Mouse (Mus musculus) G1E-ER4 (cell line): ENCODE data around the gene Rtn1. TPM values are rescaled to one million over a fixed set of nuclear protein-coding genes. Genes with fewer than 3 reads are reported as not detected.

ENCODE experiments used
- GATA1 ChIP-seq: IDR thresholded peaks from one replicate; pipeline ENCODE4 v1.8.0; 2012; ENCODE audit warnings: low read length, inconsistent platforms
- polyA plus RNA-seq: library from polyadenylated mRNA; stranded (reverse); fragments of >175 nt; gene quantifications from 2 replicates; pipeline ENCODE4 v1.2.3, GENCODE M21; 2012

The Rtn1 gene
- polyA plus RNA-seq, 1 experiment, result not detected

GRCm38 (mm10) chr12:72235621-72236351, 173.1 kb downstream of the Rtn1 start:
- TF ChIP-seq GATA1, result no peak

DNA sequence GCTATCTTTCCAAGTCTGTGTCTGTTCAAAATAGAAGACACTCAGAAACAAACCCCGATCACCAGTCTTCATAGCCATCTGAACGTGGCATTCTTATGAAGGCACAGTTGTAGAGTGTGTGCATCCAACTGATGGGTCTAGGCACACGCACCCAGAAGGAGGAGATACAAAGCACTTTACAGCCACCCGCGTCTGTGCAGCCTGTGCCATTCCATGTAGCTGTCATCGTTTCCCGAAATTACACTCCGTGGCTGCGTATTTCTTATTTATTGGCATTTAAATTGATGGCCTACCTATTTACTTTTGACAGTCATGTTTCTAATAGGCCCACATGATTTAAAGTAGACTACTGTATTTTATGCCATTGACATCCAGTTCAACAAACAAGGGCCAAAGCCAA, 173.9 kb downstream of the Rtn1 start:
- no peak for TF ChIP-seq GATA1

DNA sequence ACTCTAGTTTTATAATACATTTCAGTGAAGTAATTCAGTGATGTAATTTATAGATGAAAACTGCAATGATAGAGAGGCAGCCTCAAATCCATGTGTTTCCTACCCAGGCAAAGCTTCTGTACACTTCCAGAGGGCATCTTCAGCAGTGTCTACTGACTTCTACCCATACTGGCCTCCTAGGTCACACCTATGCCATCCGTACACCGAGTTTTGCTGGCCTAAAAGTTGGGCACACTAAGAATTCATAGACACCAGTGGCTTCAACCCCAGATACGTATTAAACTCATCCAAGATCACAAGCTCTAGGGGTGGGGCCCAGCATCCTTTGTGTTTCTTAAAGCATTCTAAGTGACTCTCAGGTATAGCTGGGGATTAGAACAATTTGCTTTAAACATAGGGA, 174.7 kb downstream of the Rtn1 start:
- no peak for TF ChIP-seq GATA1

GRCm38 (mm10) chr12:72232826-72233790, 175.7 kb downstream of the Rtn1 start:
- TF ChIP-seq GATA1, result no peak

DNA sequence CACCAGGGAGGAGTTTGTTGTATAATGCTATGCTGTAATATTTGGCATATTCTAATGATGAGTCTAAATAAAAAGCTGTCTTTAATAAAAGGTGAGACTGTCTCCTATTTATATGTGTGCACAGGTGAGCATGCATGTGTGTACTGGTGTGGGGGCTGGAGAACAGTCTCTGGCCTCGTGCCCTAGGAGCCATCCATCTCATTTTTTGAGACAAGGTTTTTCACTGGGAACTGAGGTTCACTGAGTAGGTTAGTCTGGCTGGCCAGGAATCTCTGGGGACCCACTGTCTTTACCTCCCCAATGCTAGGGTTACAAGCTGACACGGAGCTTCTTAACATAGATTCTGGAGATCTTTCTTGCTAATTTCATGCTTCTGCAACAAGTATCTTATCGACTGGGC, 176.7 kb downstream of the Rtn1 start:
- TF ChIP-seq GATA1, result no peak

- no peak for TF ChIP-seq GATA1
These were observed 179.2 kb downstream of the Rtn1 start for GRCm38 (mm10) chr12:72229451-72230196.

- no peak for TF ChIP-seq GATA1
These were observed 181.1 kb downstream of the Rtn1 start for GRCm38 (mm10) chr12:72227731-72228130.

- no peak for TF ChIP-seq GATA1
These were observed 183.5 kb downstream of the Rtn1 start for GRCm38 (mm10) chr12:72225371-72225770.

DNA sequence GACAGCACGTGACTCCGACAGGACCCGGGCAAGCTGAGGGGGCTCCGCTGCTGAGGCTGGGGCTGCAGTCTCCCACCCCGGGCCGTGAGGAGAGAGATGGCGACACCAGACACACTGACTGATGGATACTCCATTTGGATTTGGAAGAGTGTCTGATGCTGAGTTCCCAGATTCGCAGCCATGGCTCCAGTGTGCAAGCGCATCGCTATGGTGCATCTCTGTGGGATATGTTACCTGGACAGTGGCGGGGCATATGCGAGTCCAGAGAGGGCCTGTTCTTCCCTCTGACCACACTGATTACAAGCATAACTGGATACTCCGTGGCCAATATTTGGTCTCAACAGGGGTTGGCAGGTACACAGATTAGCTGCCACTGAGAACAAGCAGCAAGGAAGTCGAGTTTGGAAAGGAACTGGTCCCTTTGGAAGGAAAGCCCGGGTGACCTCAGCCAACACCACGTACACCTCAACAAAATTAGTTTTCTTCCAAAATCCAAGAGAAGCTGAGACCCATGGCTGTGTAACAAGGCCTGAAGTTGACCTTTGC, 185.2 kb downstream of the Rtn1 start:
- no peak for TF ChIP-seq GATA1

GRCm38 (mm10) chr12:72213554-72213953, 195.3 kb downstream of the Rtn1 start:
- TF ChIP-seq GATA1, result no peak

GRCm38 (mm10) chr12:72200828-72201227, 208.0 kb downstream of the Rtn1 start:
- TF ChIP-seq GATA1, result no peak

- no peak for TF ChIP-seq GATA1
These were observed 210.8 kb downstream of the Rtn1 start for GRCm38 (mm10) chr12:72197925-72198486.

DNA sequence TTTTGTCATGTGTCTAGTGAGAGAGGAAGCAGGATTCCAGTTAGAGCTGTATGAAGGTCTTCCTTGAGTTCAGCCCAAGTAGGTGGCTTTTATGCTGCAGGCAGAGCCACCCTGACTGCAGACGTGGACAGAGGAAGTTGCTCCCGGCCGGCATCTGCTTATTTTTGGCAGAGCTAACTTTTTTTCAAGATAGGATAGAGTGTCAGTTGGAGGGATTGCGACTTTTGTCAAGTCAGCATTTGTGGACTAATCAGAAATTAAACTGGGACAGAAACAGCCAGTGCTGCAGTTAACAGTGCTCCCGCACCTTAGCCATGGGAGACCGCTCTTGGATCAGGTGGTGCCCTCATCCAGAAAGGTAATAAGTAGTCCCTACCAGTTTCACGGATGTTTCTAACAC, 211.4 kb downstream of the Rtn1 start:
- no peak for TF ChIP-seq GATA1

DNA sequence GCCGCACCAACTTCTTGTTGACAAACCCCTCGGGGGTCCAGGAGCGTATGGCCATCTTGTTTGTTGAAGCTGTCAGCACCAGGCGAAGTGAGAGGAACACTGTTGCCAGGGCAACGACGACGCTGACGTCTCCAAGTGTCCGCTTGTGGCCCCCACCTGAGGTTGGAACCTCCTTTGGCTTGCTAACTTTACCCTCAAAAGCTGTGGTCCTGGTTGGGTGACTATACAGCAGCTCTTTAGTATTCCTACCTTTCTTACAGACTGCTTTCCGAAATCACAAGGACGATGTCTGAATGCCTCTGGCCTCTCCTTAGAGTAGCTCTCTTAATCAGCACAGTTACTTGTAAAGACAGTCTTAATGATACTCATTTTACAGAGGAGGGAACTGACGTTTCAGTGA, 223.9 kb downstream of the Rtn1 start, which contains the start of gene Ccdc175:
Gene Ccdc175, minus strand, starts transcription at position 101 of the 400 bp plus-strand sequence.
- no peak for TF ChIP-seq GATA1

DNA sequence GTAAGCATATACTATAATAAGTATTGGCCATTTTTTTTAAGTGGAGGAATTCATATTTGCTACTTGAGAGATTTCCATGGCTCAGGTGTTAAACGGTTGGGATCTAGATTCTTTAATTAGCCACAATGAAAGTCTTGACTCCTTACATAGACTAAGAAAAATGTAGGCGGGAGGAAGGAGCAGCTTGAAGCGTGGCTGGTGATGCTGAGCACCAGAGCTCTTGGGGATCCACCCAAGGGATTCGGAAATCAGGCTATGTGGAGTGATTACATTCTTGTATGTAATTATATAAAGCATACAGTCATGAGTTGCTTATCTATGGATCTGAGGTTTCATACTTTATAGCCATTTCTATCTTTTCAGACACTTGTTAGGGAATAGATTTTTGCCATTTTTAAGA, 229.3 kb downstream of the Rtn1 start:
- no peak for TF ChIP-seq GATA1
